Mouse (Mus musculus) erythroblast, embryonic 14.5 days (primary cell): ENCODE measurements around the gene Pi4k2a.

Source experiments
- GATA1 ChIP-seq: IDR thresholded peaks from 2 replicates; pipeline ENCODE4 v1.6.1; 2012; ENCODE audit warnings: low read length, inconsistent platforms, mixed read lengths
- TAL1 ChIP-seq: IDR thresholded peaks from 3 replicates; pipeline ENCODE4 v1.6.1; 2012; ENCODE audit warnings: low read length, inconsistent platforms, mixed read lengths

DNA sequence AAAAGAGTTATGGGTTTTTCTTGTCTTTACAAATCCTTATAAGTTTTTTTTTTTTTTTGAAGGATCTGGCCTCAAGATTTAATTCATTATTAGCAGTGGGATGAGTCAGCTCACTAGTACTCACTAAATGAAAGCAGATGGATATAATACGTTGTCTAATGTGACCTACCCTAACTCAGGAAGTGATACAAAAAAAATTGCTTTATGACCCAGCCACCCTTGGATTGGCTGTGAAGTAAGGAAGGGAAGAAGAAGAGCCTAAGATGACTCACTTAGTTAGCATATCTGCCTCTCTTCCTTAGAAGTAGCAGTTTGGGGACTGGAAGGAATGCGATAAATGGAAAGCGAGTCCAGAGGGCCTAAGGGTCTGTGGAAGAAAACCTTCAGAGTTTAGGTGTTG lies 9.1 kb downstream of the Pi4k2a start:
- no peak for TF ChIP-seq GATA1
- TF ChIP-seq TAL1, result no peak
